In the genomic region with DNA sequence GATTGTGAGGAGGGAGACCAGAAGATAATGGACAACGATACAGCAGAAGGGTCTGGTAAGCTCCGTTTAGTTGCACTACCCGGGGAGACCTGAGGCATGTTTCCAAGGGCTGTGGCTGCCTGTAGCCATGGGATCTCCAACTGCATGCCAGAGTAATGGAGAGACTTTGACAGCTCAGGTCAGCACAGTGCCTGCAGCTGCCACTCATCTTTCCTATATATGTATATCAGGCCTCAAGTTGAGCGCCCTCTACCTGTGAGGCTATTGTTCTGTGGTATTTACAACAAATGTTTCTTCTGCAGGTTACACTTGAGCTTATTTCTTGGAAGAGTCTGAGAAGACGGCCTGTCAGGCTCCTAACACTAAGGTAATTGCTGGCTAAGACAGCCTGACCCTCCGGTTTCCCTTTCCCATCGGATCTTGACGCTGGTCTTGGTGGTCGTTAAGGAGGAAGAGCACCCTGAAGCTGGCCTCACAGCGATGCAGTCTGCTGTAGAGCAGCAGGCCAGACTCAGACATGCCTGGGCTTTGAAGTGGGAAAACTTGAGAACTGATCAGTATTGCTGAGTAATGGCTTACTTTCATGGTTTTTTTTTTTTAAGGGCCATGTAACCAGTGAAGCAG, we compare ENCODE assay signal across 8 mouse cellular contexts. TPM values are rescaled to one million over a fixed set of nuclear protein-coding genes. Genes with fewer than 3 reads are reported as not detected.
DNase-seq lines count a peak whose midpoint lies in the region; ATAC-seq and TF ChIP-seq lines count a peak whose summit lies in the region.

No protein-coding gene starts in this region.

- ATAC-seq in forebrain, embryonic 14.5 days, result 0 out of 2 replicates have a peak, but pooled peaks have one; percentile 27
- no peak for ATAC-seq in limb, embryonic 14.5 days (ENCODE audit: low FRiP score, low read depth)
- no peak for ATAC-seq in midbrain, embryonic 14.5 days (ENCODE audit: low FRiP score, low TSS enrichment)
- peak; percentile 43; the same call in 1 of the 2 replicates for ATAC-seq in stomach, embryonic 16.5 days (ENCODE audit: insufficient read depth, low FRiP score)

- peaks cover 43% of the 10 kb centered on the region for H3K36me3 ChIP-seq in forebrain, embryonic 14.5 days (ENCODE audit: control insufficient read depth, insufficient read depth, low read length)
- peaks cover 45% of the 10 kb centered on the region for H3K36me3 ChIP-seq in limb, embryonic 14.5 days (ENCODE audit: control insufficient read depth, insufficient read depth, low read length)
- peaks cover 47% of the 10 kb centered on the region for H3K36me3 ChIP-seq in midbrain, embryonic 14.5 days (ENCODE audit: control insufficient read depth, insufficient read depth, low read length)
- H3K36me3 ChIP-seq in stomach, embryonic 16.5 days (ENCODE audit: control insufficient read depth, insufficient read depth, low read length), result peaks cover 28% of the 10 kb centered on the region

- H3K9ac ChIP-seq in forebrain, embryonic 14.5 days (ENCODE audit: low read length), result peak overlapping the region; percentile 97
- peak overlapping the region; percentile 86 for H3K9ac ChIP-seq in limb, embryonic 14.5 days (ENCODE audit: low read depth, low read length, severe bottlenecking)
- peak overlapping the region; percentile 93 for H3K9ac ChIP-seq in midbrain, embryonic 14.5 days (replicated peaks; ENCODE audit: low read length)
- peak overlapping the region; percentile 77 for H3K9ac ChIP-seq in stomach, embryonic 16.5 days (ENCODE audit: low read length)

- peak; percentile 95 for DNase-seq in heart, adult 11 months
- no peak for DNase-seq in heart, postnatal 25 days (ENCODE audit: low spot score)
- DNase-seq in c-Kit-negative CD71-positive TER-119-positive erythroid progenitor cells, embryonic 14.5 days (ENCODE audit: low read depth, low spot score), result peak; percentile 50
- peak; percentile 58 for DNase-seq in forebrain, embryonic 14.5 days (ENCODE audit: low spot score)
- peak; percentile 85 for DNase-seq in induced T-regulatory cell, adult 2 months (ENCODE audit: low read depth)
- peak; percentile 45 for DNase-seq in limb, embryonic 14.5 days (ENCODE audit: low spot score)
- peak; percentile 67 for DNase-seq in midbrain, embryonic 14.5 days

- no peak for TF ChIP-seq POLR2A in limb, embryonic 14.5 days (IDR thresholded peaks at IDR 0.05; ENCODE audit: borderline replicate concordance, extremely low read depth, insufficient read depth, insufficient read length)

- WGBS in forebrain, embryonic 14.5 days, result 31% methylated on average over 10 of the region's 10 CpGs
- WGBS in limb, embryonic 14.5 days, result 24% methylated on average over 10 of the region's 10 CpGs
- WGBS in midbrain, embryonic 14.5 days, result 33% methylated on average over 10 of the region's 10 CpGs
- 29% methylated on average over 10 of the region's 10 CpGs for WGBS in stomach, embryonic 16.5 days

- peaks cover 7% of the 10 kb centered on the region for H3K4me1 ChIP-seq in forebrain, embryonic 14.5 days (ENCODE audit: control insufficient read depth, insufficient read depth, low read length)
- H3K4me1 ChIP-seq in limb, embryonic 14.5 days (ENCODE audit: control insufficient read depth, insufficient read depth, low read length), result peaks cover 7% of the 10 kb centered on the region; the same call in 1 of the 2 replicates
- H3K4me1 ChIP-seq in midbrain, embryonic 14.5 days (ENCODE audit: control insufficient read depth, insufficient read depth, low read length), result peaks cover 11% of the 10 kb centered on the region
- peaks cover 11% of the 10 kb centered on the region for H3K4me1 ChIP-seq in stomach, embryonic 16.5 days (ENCODE audit: control insufficient read depth, insufficient read depth, low read length)

- peak overlapping the region; percentile 77 for H3K4me3 ChIP-seq in forebrain, embryonic 14.5 days (ENCODE audit: low read depth, low read length)
- H3K4me3 ChIP-seq in limb, embryonic 14.5 days (replicated peaks; ENCODE audit: low read length), result peak overlapping the region; percentile 89
- peak overlapping the region; percentile 61 for H3K4me3 ChIP-seq in midbrain, embryonic 14.5 days (replicated peaks; ENCODE audit: low read depth, low read length)
- peak overlapping the region; percentile 60 for H3K4me3 ChIP-seq in stomach, embryonic 16.5 days (replicated peaks; ENCODE audit: low read length)

- no peak overlapping the region for H3K27ac ChIP-seq in forebrain, embryonic 14.5 days (ENCODE audit: low read depth, low read length)
- H3K27ac ChIP-seq in limb, embryonic 14.5 days (replicated peaks; ENCODE audit: low read depth, low read length), result no peak overlapping the region; the same call in 1 of the 2 replicates
- H3K27ac ChIP-seq in midbrain, embryonic 14.5 days (replicated peaks; ENCODE audit: low read depth, low read length), result peak overlapping the region; percentile 92
- H3K27ac ChIP-seq in stomach, embryonic 16.5 days (ENCODE audit: low read length), result peak overlapping the region; percentile 73

- H3K27me3 ChIP-seq in forebrain, embryonic 14.5 days (replicated peaks; ENCODE audit: control insufficient read depth, insufficient read depth, low read length), result no peaks in the 10 kb centered on the region
- no peaks in the 10 kb centered on the region for H3K27me3 ChIP-seq in limb, embryonic 14.5 days (ENCODE audit: control insufficient read depth, insufficient read depth, low read length)
- H3K27me3 ChIP-seq in midbrain, embryonic 14.5 days (ENCODE audit: control insufficient read depth, insufficient read depth, low read length), result no peaks in the 10 kb centered on the region
- H3K27me3 ChIP-seq in stomach, embryonic 16.5 days (ENCODE audit: control insufficient read depth, insufficient read depth, low read length), result no peaks in the 10 kb centered on the region

- intact Hi-C loops in heart, postnatal 25 days (cut with DNase I), result loop anchor here (2.0 kb wide), 1 partner anchor 19 kb away; a partner anchor contains a TSS

- peak overlapping the region; percentile 75 for H3K4me2 ChIP-seq in forebrain, embryonic 14.5 days (ENCODE audit: low read length)
- peak overlapping the region; percentile 90 for H3K4me2 ChIP-seq in limb, embryonic 14.5 days (replicated peaks; ENCODE audit: low read depth, low read length, severe bottlenecking)
- H3K4me2 ChIP-seq in midbrain, embryonic 14.5 days (ENCODE audit: low read length), result peak overlapping the region; percentile 54
- H3K4me2 ChIP-seq in stomach, embryonic 16.5 days (ENCODE audit: low read depth, low read length), result peak overlapping the region; percentile 95

- no peaks in the 10 kb centered on the region for H3K9me3 ChIP-seq in forebrain, embryonic 14.5 days (replicated peaks; ENCODE audit: control insufficient read depth, low read length)
- H3K9me3 ChIP-seq in limb, embryonic 14.5 days (ENCODE audit: control insufficient read depth, low read length), result no peaks in the 10 kb centered on the region
- no peaks in the 10 kb centered on the region for H3K9me3 ChIP-seq in midbrain, embryonic 14.5 days (ENCODE audit: control insufficient read depth, low read length)
- H3K9me3 ChIP-seq in stomach, embryonic 16.5 days (replicated peaks; ENCODE audit: control insufficient read depth, low read length), result no peaks in the 10 kb centered on the region

RNA-seq across cellular contexts. Expression of a gene that starts 6.8 kb away (rescaled TPM):
- total RNA-seq in heart, postnatal 25 days (2021), result 1 to 10 TPM in 1 of 2 experiments, under 1 TPM in 1; 0.57 to 1.1 TPM
- polyA plus RNA-seq in forebrain, embryonic 14.5 days (2014; fragmentation: Nextera tagmentation; extraction: Ambion mirVana), result 0.30 and 0.79 TPM in 2 replicates
- 2.0 TPM in 2 replicates for polyA plus RNA-seq in limb, embryonic 14.5 days (2012; rRNA removed)
- 1.0 and 1.2 TPM in 2 replicates for polyA plus RNA-seq in limb, embryonic 14.5 days (2014; fragmentation: Nextera tagmentation; extraction: Ambion mirVana)
- 1.3 TPM in 2 replicates for polyA plus RNA-seq in midbrain, embryonic 14.5 days (2014; fragmentation: Nextera tagmentation; extraction: Ambion mirVana)
- 1.5 and 2.2 TPM in 2 replicates for polyA plus RNA-seq in stomach, embryonic 16.5 days (2015; fragmentation: Nextera tagmentation; extraction: Ambion mirVana)

RNA-seq across cellular contexts. Expression of a gene that starts 19.4 kb away (rescaled TPM):
- 10 to 100 TPM; 22.2 to 23.7 TPM for total RNA-seq in heart, postnatal 25 days (2021)
- polyA plus RNA-seq in forebrain, embryonic 14.5 days (2014; fragmentation: Nextera tagmentation; extraction: Ambion mirVana), result 87.3 and 97.9 TPM in 2 replicates
- polyA plus RNA-seq in limb, embryonic 14.5 days (2012; rRNA removed), result 30.4 and 36.6 TPM in 2 replicates
- polyA plus RNA-seq in limb, embryonic 14.5 days (2014; fragmentation: Nextera tagmentation; extraction: Ambion mirVana), result 74.4 and 77.5 TPM in 2 replicates
- 82.2 and 84.0 TPM in 2 replicates for polyA plus RNA-seq in midbrain, embryonic 14.5 days (2014; fragmentation: Nextera tagmentation; extraction: Ambion mirVana)
- 56.8 and 62.6 TPM in 2 replicates for polyA plus RNA-seq in stomach, embryonic 16.5 days (2015; fragmentation: Nextera tagmentation; extraction: Ambion mirVana)

RNA-seq across cellular contexts. Expression of a gene that starts 35.8 kb away (rescaled TPM):
- total RNA-seq in heart, postnatal 25 days (2021), result 10 to 100 TPM; 30.2 TPM
- 45.3 and 51.8 TPM in 2 replicates for polyA plus RNA-seq in forebrain, embryonic 14.5 days (2014; fragmentation: Nextera tagmentation; extraction: Ambion mirVana)
- polyA plus RNA-seq in limb, embryonic 14.5 days (2012; rRNA removed), result 24.6 and 31.5 TPM in 2 replicates
- polyA plus RNA-seq in limb, embryonic 14.5 days (2014; fragmentation: Nextera tagmentation; extraction: Ambion mirVana), result 47.8 and 52.2 TPM in 2 replicates
- 45.7 and 50.6 TPM in 2 replicates for polyA plus RNA-seq in midbrain, embryonic 14.5 days (2014; fragmentation: Nextera tagmentation; extraction: Ambion mirVana)
- 35.5 and 42.8 TPM in 2 replicates for polyA plus RNA-seq in stomach, embryonic 16.5 days (2015; fragmentation: Nextera tagmentation; extraction: Ambion mirVana)

RNA-seq across cellular contexts. Expression of a gene that starts 43.4 kb away (rescaled TPM):
- total RNA-seq in heart, postnatal 25 days (2021), result 1 to 10 TPM; 8.6 to 8.9 TPM
- polyA plus RNA-seq in forebrain, embryonic 14.5 days (2014; fragmentation: Nextera tagmentation; extraction: Ambion mirVana), result 42.2 and 42.4 TPM in 2 replicates
- polyA plus RNA-seq in limb, embryonic 14.5 days (2012; rRNA removed), result 38.7 and 39.4 TPM in 2 replicates
- polyA plus RNA-seq in limb, embryonic 14.5 days (2014; fragmentation: Nextera tagmentation; extraction: Ambion mirVana), result 41.3 and 42.0 TPM in 2 replicates
- 26.4 and 28.6 TPM in 2 replicates for polyA plus RNA-seq in midbrain, embryonic 14.5 days (2014; fragmentation: Nextera tagmentation; extraction: Ambion mirVana)
- 62.6 and 64.0 TPM in 2 replicates for polyA plus RNA-seq in stomach, embryonic 16.5 days (2015; fragmentation: Nextera tagmentation; extraction: Ambion mirVana)

RNA-seq across cellular contexts. Expression of a gene that starts 48.6 kb away (rescaled TPM):
- 10 to 100 TPM; 10.5 to 11.5 TPM for total RNA-seq in heart, postnatal 25 days (2021)
- polyA plus RNA-seq in forebrain, embryonic 14.5 days (2014; fragmentation: Nextera tagmentation; extraction: Ambion mirVana), result 26.6 and 38.3 TPM in 2 replicates
- polyA plus RNA-seq in limb, embryonic 14.5 days (2012; rRNA removed), result 33.8 and 34.2 TPM in 2 replicates
- polyA plus RNA-seq in limb, embryonic 14.5 days (2014; fragmentation: Nextera tagmentation; extraction: Ambion mirVana), result 28.4 and 34.0 TPM in 2 replicates
- 31.6 and 46.5 TPM in 2 replicates for polyA plus RNA-seq in midbrain, embryonic 14.5 days (2014; fragmentation: Nextera tagmentation; extraction: Ambion mirVana)
- polyA plus RNA-seq in stomach, embryonic 16.5 days (2015; fragmentation: Nextera tagmentation; extraction: Ambion mirVana), result 25.6 and 28.7 TPM in 2 replicates

Comparison
In these comparisons a context has a peak if more than half of its experiments do, and no peak if none do; other contexts are left out.
1. ATAC-seq: peak in forebrain, embryonic 14.5 days (single experiment) and stomach, embryonic 16.5 days (single experiment); none in limb, embryonic 14.5 days (single experiment) and midbrain, embryonic 14.5 days (single experiment).
2. H3K27ac ChIP-seq: peak in midbrain, embryonic 14.5 days (single experiment) and stomach, embryonic 16.5 days (single experiment); none in forebrain, embryonic 14.5 days (single experiment) and limb, embryonic 14.5 days (single experiment).
3. Peak in every context shown above with its lines, with median percentiles within 50 percentile points of each other: H3K4me2 ChIP-seq, H3K4me3 ChIP-seq and H3K9ac ChIP-seq.